Mouse (Mus musculus): ENCODE measurements around the gene Dhh. TPM values are rescaled to one million over a fixed set of nuclear protein-coding genes. Genes with fewer than 3 reads are reported as not detected.

Gene Dhh
- polyA plus RNA-seq, 1 experiment from 2014 or later, result 0.67 TPM

DNA sequence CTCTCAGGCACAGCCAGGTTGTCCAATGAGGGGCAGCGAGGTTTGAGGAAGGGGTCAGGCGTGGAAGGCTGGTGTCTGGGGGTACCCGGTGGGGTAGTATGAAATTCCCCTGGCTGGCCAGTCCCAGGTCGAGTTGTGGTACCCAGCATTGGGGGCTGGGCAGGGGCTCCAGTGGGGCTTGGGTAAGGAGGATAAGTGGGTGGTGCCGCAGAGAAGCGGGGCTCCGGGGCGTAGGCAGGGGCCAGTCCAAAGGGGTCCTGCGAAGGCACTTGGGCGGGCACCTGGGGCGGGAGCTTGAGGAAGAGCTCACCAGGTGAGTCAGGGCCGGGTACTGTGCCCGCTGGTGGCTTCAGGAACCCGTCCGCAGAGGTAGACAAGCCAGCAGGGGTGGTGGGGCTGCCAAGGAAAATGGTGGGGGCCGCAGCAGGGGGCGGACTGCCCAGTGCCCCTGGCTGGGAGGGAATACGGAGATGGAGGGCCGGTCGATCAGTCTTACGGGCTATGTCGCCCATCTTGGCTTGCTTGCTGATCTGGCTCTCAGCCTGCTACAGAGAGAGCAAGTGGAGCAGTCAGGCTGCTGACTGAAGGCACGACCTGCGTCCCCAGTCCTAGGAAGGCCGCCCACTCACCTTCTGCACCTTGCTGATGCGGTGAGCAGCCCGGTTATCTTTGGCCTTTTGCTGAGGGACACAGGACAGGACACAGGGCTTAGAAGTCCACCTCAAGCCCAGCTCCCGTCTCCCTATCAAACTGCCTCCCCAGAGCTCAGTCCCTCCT is 45.0 kb downstream of the Dhh start:
- 92% methylated on average over 28 of the region's 28 CpGs for WGBS
- no peak overlapping the region for H3K27ac ChIP-seq
- no peak overlapping the region for H3K9ac ChIP-seq
- H3K9me3 ChIP-seq, result no peaks in the 10 kb centered on the region
- no peak for ATAC-seq (ENCODE audit: insufficient number of reproducible peaks, insufficient read depth, low FRiP score, low TSS enrichment)
- H3K36me3 ChIP-seq, result peaks cover 100% of the 10 kb centered on the region
- H3K4me3 ChIP-seq, result no peak overlapping the region
- no peaks in the 10 kb centered on the region for H3K27me3 ChIP-seq
- H3K4me2 ChIP-seq (replicated peaks), result no peak overlapping the region
- no peaks in the 10 kb centered on the region for H3K4me1 ChIP-seq

DNA sequence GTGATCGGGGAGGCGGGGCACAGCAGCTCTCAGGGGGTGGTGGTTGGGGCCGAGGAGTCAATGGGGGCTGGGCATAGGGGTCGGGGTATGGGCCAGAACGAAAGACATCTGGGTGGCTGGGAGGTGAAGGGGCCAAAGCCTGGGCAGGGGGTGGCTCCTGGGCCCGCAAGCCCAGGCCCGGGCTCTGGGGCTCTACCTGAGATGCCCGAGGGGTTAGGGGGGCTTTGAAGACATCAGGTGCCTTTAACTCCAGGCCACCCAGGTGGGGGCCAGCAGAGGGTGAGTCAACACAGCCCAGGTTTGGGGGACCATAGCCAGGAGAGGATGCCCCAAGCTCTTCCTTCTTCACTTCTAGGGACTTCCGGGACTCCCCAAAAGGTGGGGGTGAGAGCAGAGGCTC is 45.6 kb downstream of the Dhh start:
- H3K36me3 ChIP-seq, result peaks cover 100% of the 10 kb centered on the region
- H3K4me2 ChIP-seq (replicated peaks), result no peak overlapping the region
- H3K9ac ChIP-seq, result no peak overlapping the region
- 81% methylated on average over 9 of the region's 9 CpGs for WGBS
- no peak overlapping the region for H3K4me3 ChIP-seq
- H3K4me1 ChIP-seq, result no peaks in the 10 kb centered on the region
- no peaks in the 10 kb centered on the region for H3K9me3 ChIP-seq
- no peak for ATAC-seq (ENCODE audit: insufficient number of reproducible peaks, insufficient read depth, low FRiP score, low TSS enrichment)
- H3K27me3 ChIP-seq, result no peaks in the 10 kb centered on the region
- H3K27ac ChIP-seq, result no peak overlapping the region

DNA sequence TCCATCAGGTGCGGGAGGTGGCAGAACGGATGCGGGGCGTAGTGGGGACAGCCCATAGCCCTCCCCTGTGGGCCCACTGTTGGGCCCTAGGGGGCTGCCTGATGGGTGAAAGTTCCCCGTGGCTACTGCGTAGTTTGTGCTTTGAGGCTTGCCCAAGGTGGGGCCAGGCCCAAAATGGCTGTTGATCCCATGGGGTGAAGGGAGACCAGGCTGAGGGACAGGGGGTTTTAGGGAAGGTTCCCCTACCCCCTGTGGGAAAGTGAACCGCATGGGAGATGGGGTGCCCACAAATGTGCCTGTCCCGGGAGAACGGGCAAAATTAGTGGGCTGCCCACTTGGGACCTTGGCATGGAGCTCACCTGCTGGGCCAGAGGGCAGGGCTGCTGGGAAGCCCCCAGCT is 46.3 kb downstream of the Dhh start:
- Histone ChIP-seq H3K9ac (no peak overlapping the region; the same call in 1 of the 2 replicates), H3K4me1 (no peaks in the 10 kb centered on the region), H3K27me3 (no peaks in the 10 kb centered on the region), H3K27ac (no peak overlapping the region), H3K4me3 (no peak overlapping the region), H3K9me3 (no peaks in the 10 kb centered on the region), H3K4me2 (replicated peaks) (no peak overlapping the region), H3K36me3 (peaks cover 100% of the 10 kb centered on the region)
- WGBS, result 93% methylated on average over 9 of the region's 9 CpGs
- no peak for ATAC-seq (ENCODE audit: insufficient number of reproducible peaks, insufficient read depth, low FRiP score, low TSS enrichment)

DNA sequence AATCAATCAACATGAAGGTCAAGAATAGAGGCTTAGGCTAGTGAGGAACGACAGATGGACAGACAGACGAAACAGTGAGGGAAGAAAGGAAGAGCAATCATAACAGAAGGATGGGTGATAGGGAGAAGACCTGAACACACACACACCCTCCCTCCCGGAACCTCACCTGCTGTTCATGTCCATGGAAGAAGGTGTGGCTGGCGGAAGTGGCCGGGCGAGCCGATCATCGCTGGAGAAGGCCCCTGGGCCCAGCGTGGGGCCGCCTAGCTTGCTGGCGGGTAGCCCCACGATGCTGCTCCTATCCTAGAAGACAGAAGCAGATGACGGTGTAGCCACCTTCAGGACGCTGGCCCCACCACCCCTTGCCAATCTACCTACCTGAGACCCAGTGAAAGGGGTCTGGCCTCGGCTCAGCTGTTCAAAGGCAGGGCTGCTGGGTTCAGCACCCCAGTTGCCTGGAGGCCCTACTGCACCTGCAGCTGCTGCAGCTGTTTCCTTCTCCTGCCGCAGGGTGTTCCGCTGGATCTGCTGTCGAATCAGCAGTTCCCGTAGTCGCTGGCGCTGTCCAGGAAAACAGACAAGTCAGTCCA is 47.0 kb downstream of the Dhh start:
- Histone ChIP-seq H3K4me1 (no peaks in the 10 kb centered on the region), H3K4me2 (replicated peaks) (no peak overlapping the region), H3K9me3 (no peaks in the 10 kb centered on the region), H3K4me3 (no peak overlapping the region), H3K27me3 (no peaks in the 10 kb centered on the region), H3K9ac (no peak overlapping the region), H3K27ac (no peak overlapping the region), H3K36me3 (peaks cover 100% of the 10 kb centered on the region)
- 96% methylated on average over 21 of the region's 21 CpGs for WGBS
- ATAC-seq (ENCODE audit: insufficient number of reproducible peaks, insufficient read depth, low FRiP score, low TSS enrichment), result no peak

DNA sequence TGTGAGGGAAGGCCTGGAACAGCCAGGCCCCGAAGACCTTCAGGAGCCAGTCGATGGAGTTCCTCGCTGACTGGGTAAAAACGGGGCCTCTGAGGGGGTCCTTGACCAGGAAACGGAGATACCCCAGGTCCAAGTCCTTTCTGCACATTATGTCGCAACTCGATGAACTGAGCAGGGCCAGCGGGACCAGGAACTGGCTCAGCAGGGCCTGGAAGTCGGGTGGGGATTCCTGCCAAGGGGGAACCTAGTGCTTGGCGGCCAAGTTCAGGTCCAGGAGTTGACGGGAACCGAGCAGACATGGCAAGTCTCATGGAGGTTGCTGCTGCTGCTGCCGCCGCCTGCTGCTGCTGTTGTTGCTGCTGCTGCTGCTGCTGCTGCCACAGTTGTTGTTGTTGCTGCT is 47.7 kb downstream of the Dhh start:
- no peak overlapping the region for H3K4me3 ChIP-seq
- no peak overlapping the region for H3K4me2 ChIP-seq (replicated peaks)
- no peaks in the 10 kb centered on the region for H3K27me3 ChIP-seq
- ATAC-seq (ENCODE audit: insufficient number of reproducible peaks, insufficient read depth, low FRiP score, low TSS enrichment), result no peak
- no peaks in the 10 kb centered on the region for H3K4me1 ChIP-seq
- H3K36me3 ChIP-seq, result peaks cover 100% of the 10 kb centered on the region
- H3K27ac ChIP-seq, result no peak overlapping the region
- H3K9ac ChIP-seq, result no peak overlapping the region
- WGBS, result 90% methylated on average over 14 of the region's 14 CpGs
- no peaks in the 10 kb centered on the region for H3K9me3 ChIP-seq

DNA sequence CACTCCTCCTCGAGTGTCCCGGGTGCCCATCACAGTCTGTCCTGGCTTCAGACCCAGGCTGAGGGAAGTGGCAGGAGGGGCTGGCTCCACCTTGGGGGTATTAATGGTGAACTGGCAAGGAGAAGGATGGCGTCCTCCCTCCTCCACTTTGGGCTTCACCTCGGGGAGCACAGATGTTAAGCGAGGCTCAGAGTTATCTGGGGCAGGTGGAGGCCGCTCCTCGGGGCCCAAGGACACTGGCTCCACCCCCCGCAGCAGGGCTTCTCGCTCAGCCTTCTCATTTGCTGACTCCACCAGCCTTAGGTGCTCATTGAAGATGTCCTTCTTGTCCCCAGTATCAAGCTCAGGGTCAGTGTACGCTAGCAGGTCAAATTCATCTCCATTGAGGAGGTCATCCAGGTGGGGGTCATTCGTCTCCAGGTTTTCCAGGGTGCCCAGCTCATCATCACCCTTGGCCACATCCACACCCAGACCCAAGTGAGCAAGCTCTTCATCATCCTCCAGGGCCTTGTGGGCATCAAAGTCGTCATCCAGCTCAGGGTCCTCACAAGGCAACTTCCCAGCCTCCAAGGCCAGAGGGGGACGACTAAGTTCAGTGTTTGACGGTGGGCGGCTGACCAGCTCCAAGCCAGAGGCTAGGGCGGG is 48.3 kb downstream of the Dhh start:
- Histone ChIP-seq H3K4me3 (no peak overlapping the region), H3K9me3 (no peaks in the 10 kb centered on the region), H3K4me2 (replicated peaks) (no peak overlapping the region), H3K36me3 (peaks cover 100% of the 10 kb centered on the region), H3K27me3 (no peaks in the 10 kb centered on the region), H3K4me1 (no peaks in the 10 kb centered on the region), H3K9ac (no peak overlapping the region), H3K27ac (no peak overlapping the region)
- WGBS, result 89% methylated on average over 16 of the region's 16 CpGs
- ATAC-seq (ENCODE audit: insufficient number of reproducible peaks, insufficient read depth, low FRiP score, low TSS enrichment), result no peak

DNA sequence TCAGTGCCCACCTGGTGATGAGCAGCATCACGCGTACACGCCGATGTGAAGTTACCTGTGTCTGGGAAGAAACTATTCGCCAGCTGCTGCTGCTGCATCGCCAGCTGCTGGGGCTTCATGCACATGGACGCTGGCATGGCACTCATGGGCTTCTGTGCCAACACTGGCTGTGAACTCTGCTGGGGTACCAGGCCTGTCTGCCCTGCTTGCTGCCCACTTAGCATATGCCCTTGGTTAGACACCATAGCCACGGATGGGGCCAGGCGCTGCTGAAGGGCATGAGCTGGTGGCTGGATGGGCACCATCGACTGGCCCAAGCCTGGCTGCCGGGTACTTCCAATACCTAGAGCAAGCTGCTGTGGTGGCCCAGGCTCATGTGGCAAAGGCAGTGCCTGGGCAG is 49.2 kb downstream of the Dhh start:
- no peak overlapping the region for H3K27ac ChIP-seq
- no peak overlapping the region for H3K4me2 ChIP-seq (replicated peaks)
- no peak overlapping the region for H3K9ac ChIP-seq
- H3K36me3 ChIP-seq, result peaks cover 100% of the 10 kb centered on the region
- H3K4me1 ChIP-seq, result no peaks in the 10 kb centered on the region
- 95% methylated on average over 11 of the region's 11 CpGs for whole genome bisulfite sequencing
- no peak for ATAC-seq (ENCODE audit: insufficient number of reproducible peaks, insufficient read depth, low FRiP score, low TSS enrichment)
- no peak overlapping the region for H3K4me3 ChIP-seq
- H3K9me3 ChIP-seq, result no peaks in the 10 kb centered on the region
- H3K27me3 ChIP-seq, result no peaks in the 10 kb centered on the region

DNA sequence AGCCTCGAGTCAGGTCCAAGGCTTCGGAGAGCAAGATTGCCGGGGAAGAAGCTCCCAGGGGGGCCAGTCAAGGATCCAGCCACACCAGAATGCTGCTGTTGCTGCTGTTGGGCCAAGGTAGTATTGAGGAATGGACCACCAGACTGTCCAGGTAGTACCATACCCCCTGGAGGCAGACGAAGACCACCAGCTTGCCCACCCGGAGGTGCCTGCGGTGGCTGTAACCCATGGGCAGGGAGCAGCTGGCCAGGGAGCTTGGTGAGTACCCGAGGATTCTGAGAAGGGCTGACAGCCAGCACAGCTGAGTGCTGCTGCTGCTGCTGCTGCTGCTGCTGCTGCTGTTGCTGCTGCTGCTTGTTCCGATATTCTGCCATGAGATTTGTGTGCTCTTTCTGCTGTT is 52.2 kb downstream of the Dhh start:
- Histone ChIP-seq H3K27me3 (no peaks in the 10 kb centered on the region), H3K4me3 (no peak overlapping the region), H3K4me1 (no peaks in the 10 kb centered on the region), H3K36me3 (peaks cover 100% of the 10 kb centered on the region), H3K4me2 (replicated peaks) (no peak overlapping the region), H3K9me3 (no peaks in the 10 kb centered on the region), H3K27ac (no peak overlapping the region), H3K9ac (no peak overlapping the region)
- 85% methylated on average over 8 of the region's 8 CpGs for WGBS
- ATAC-seq (ENCODE audit: insufficient number of reproducible peaks, insufficient read depth, low FRiP score, low TSS enrichment), result no peak

DNA sequence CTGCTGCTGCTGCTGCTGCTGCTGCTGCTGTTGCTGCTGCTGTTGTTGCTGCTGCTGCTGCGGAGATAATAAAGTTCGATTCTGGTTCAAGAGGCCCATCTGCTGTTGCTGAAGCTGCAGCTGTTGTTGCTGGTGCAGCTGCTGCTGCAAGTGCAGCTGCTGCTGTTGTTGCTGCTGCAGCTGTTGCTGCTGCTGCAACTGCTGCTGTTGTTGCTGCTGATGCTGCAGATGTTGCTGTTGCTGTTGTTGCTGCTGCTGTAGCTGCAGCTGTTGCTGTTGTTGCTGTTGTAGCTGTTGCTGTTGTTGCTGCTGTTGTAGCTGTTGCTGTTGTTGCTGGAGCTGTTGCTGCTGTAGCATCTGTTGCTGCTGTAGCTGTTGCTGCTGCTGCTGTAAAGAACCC is 53.2 kb downstream of the Dhh start:
- H3K27ac ChIP-seq, result no peak overlapping the region
- no peak overlapping the region for H3K9ac ChIP-seq
- peaks cover 100% of the 10 kb centered on the region for H3K36me3 ChIP-seq
- H3K4me1 ChIP-seq, result no peaks in the 10 kb centered on the region
- no peak overlapping the region for H3K4me2 ChIP-seq (replicated peaks)
- no peaks in the 10 kb centered on the region for H3K9me3 ChIP-seq
- no peak for ATAC-seq (ENCODE audit: insufficient number of reproducible peaks, insufficient read depth, low FRiP score, low TSS enrichment)
- no peak overlapping the region for H3K4me3 ChIP-seq
- WGBS, result 88% methylated on average over 2 of the region's 2 CpGs
- H3K27me3 ChIP-seq, result no peaks in the 10 kb centered on the region

DNA sequence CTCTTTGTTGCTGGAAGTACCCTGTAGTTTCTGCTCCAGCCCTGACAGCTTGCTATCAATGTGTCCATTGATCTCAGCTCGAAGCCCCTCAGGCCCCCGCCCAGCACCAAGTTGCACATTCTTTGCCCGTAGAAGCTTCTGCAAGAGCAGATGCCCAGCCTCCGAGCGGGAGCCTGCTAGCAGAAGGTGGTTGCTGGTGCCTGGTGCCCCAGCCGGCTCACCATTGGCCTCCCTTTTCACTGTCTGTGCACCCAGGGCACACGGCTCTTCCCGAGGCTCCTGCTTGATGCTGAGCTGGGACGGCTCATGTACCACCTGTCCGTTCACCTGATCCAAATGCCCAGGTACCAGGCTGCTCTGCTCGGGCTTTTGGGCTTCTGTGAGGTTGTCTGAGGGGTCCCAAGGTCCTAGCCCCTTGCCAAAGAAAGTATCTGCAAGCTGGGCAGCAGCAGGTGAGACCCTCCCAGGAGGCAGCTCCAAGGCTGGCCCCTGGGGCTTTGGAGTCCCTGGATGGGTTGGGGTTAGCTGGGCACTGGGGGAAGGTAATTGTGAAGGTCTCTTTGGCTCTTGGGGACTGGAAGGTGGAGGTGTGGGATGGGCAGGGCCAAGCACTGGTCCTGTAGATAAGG is 54.6 kb downstream of the Dhh start:
- no peak overlapping the region; the same call in 1 of the 2 replicates for H3K9ac ChIP-seq
- no peak overlapping the region for H3K4me3 ChIP-seq
- no peak overlapping the region for H3K27ac ChIP-seq
- 83% methylated on average over 11 of the region's 11 CpGs for WGBS
- H3K4me1 ChIP-seq, result no peaks in the 10 kb centered on the region
- H3K27me3 ChIP-seq, result no peaks in the 10 kb centered on the region
- H3K36me3 ChIP-seq, result peaks cover 100% of the 10 kb centered on the region
- H3K4me2 ChIP-seq (replicated peaks), result no peak overlapping the region
- ATAC-seq (ENCODE audit: insufficient number of reproducible peaks, insufficient read depth, low FRiP score, low TSS enrichment), result no peak
- no peaks in the 10 kb centered on the region for H3K9me3 ChIP-seq
